Mouse (Mus musculus) hindbrain, embryonic 12.5 days (tissue): ENCODE data around the gene Gm3854. TPM values are rescaled to one million over a fixed set of nuclear protein-coding genes. Genes with fewer than 3 reads are reported as not detected.
"Not testable (repeated sequence)": the region's sequence is repeated elsewhere in the genome, so short reads cannot be mapped to it uniquely, and the experiment has no call there.

Source experiments
- ATAC-seq: fragments of 200-750 bp; cut with Nextera tagmentation; 2 replicates; pipeline ENCODE4 v1.8.0; 2017; ENCODE audit warnings: moderate TSS enrichment; ENCODE audit not compliant: low FRiP score
- H3K27ac ChIP-seq: fragments of 300-500 bp; sonication (generic); 2 replicates; pipeline ENCODE4 v1.5.1; 2016; ENCODE audit warnings: mild to moderate bottlenecking
- H3K27me3 ChIP-seq: fragments of 300-500 bp; sonication (generic); 2 replicates; pipeline ENCODE4 v1.6.1; 2016; ENCODE audit warnings: mild to moderate bottlenecking
- H3K36me3 ChIP-seq: fragments of 300-500 bp; sonication (generic); 2 replicates; pipeline ENCODE4 v1.6.1; 2016; ENCODE audit warnings: mild to moderate bottlenecking
- H3K4me1 ChIP-seq: fragments of 300-500 bp; sonication (generic); 2 replicates; pipeline ENCODE4 v1.6.1; 2016
- H3K4me2 ChIP-seq: fragments of 300-500 bp; sonication (generic); replicated peaks from 2 replicates; pipeline ENCODE4 v1.6.1; 2016; ENCODE audit warnings: mild to moderate bottlenecking
- H3K4me3 ChIP-seq: fragments of 300-500 bp; sonication (generic); 2 replicates; pipeline ENCODE4 v1.5.1; 2016; ENCODE audit warnings: mild to moderate bottlenecking
- H3K9ac ChIP-seq: fragments of 300-500 bp; sonication (generic); 2 replicates; pipeline ENCODE4 v1.6.1; 2016; ENCODE audit warnings: mild to moderate bottlenecking, moderate library complexity
- H3K9me3 ChIP-seq: fragments of 300-500 bp; sonication (generic); replicated peaks from 2 replicates; pipeline ENCODE4 v1.6.1; 2016; ENCODE audit warnings: mild to moderate bottlenecking
- WGBS: fragments of 180-500 bp; shearing (Covaris S2); methylation state at CpG from one replicate; pipeline ENCODE4 v1.1.7; 2016; 5-methylcytosine and 5-hydroxymethylcytosine counted together
- polyA plus RNA-seq: library from polyadenylated mRNA; unstranded; fragments of >200 nt; fragmentation: Nextera tagmentation; extraction: Ambion mirVana; gene quantifications from 2 replicates; pipeline ENCODE4 v1.2.1, GENCODE M21; 2016

Gm3854 gene
- polyA plus RNA-seq, result 4.8 and 5.4 TPM in 2 replicates

DNA sequence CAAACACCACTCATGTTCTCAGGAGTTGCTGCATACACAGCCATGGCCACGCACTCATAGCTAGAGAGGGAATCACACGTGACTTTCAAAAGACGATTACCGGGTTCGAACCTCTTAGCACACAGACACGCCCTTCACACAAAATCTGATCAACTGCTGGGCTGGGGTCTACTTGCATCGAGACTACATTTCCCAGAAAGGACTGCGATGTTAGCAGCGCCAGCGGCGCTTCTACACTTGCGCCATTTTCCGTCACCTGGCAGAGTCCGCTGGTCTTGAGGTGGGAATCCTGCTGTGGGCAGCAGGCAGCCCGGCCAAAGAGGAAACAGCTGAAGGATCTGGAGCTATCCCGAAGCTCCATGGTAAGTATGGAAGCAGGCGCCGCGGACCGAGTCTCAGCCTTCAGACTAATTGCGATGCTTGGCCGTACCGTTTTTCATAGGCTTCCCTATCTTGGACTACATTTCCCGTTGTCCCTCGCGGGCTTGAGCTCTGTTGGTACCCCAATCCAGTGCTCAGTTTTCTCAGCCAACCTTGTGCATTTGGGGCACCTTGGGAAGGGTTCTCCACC, at the start of gene Gm3854:
TSS of gene Gm3854 (plus strand) at position 259 of the 571 bp plus-strand sequence.
- Histone ChIP-seq H3K27ac (peak within 1 kb of the TSS; percentile 84), H3K36me3 (no peaks in the 10 kb centered on the region), H3K4me3 (peak within 1 kb of the TSS; percentile 65), H3K27me3 (no peaks in the 10 kb centered on the region), H3K4me1 (peaks cover 3% of the 10 kb centered on the region; the same call in 1 of the 2 replicates), H3K4me2 (peak within 1 kb of the TSS; percentile 48), H3K9me3 (no peaks in the 10 kb centered on the region), H3K9ac (peak within 1 kb of the TSS; percentile 42)
- WGBS, result under 1% methylated on average over 26 of the region's 26 CpGs
- peak; percentile 94 for ATAC-seq

DNA sequence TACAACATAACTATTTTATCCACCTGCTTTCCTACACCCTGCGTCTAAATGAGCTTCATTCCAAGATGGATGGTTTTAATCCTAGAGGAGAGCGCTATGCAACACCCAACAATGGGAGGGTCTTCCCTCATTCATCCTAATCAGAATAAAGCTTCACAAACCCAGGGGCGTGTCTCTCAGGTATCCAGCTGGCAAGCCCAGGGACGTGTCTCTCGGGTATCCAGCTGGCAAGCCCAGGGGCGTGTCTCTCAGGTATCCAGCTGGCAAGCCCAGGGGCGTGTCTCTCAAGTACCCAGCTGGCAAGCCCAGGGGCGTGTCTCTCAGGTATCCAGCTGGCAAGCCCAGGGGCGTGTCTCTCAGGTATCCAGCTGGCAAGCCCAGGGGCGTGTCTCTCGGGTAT, 42.8 kb upstream of the Gm3854 start:
- H3K9ac ChIP-seq, H3K27ac ChIP-seq, H3K4me2 ChIP-seq, H3K4me3 ChIP-seq, H3K9me3 ChIP-seq, H3K4me1 ChIP-seq, ATAC-seq, H3K27me3 ChIP-seq: not testable (repeated sequence)
- 79% methylated on average over 11 of the region's 11 CpGs for WGBS
- peaks cover 60% of the 10 kb centered on the region for H3K36me3 ChIP-seq

DNA sequence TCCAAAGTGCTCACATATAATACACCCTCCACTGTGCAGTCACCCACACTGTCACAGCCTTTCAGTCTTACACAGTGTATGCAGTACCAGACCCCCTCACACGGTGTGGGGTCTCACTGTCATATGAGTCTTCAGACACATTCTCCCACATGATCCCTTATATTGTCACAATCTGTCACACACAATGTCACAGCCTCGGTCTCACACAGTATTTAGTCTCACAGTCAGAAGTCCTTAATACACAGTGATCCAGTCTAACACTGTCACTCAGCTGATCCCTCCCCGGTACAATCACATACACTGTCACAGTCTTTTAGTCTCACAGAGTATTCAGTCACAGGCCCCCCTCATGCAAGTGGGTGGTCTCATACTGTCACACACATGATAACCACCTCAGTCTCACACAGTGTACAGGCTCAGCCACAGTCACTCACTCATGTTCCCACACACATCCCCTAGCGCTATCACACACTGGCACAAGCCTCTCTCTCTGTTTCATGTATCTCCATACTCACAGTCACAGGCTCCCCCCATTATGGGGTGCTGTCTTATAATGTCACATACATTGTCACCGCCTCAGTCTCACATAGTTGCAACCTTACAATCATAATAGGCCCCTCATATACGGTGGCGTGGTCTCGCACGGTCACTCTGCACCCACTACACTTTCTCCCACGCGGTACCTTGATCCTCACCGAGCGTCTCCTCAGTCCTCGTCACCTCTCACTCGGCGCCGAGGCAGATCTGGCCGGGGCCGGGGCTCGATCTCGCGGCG, 12.9 kb upstream of the Gm3854 start:
- peak overlapping the region; percentile 86 for H3K27ac ChIP-seq
- peak; percentile 86 for ATAC-seq
- no peaks in the 10 kb centered on the region for H3K27me3 ChIP-seq
- H3K4me3 ChIP-seq, result peak overlapping the region; percentile 54
- H3K9me3 ChIP-seq, result no peaks in the 10 kb centered on the region
- peaks cover 14% of the 10 kb centered on the region for H3K36me3 ChIP-seq
- WGBS, result 19% methylated on average over 23 of the region's 23 CpGs
- peak overlapping the region; percentile 72 for H3K9ac ChIP-seq
- H3K4me1 ChIP-seq, result peaks cover 11% of the 10 kb centered on the region; the same call in 1 of the 2 replicates
- H3K4me2 ChIP-seq, result peak overlapping the region; percentile 64

DNA sequence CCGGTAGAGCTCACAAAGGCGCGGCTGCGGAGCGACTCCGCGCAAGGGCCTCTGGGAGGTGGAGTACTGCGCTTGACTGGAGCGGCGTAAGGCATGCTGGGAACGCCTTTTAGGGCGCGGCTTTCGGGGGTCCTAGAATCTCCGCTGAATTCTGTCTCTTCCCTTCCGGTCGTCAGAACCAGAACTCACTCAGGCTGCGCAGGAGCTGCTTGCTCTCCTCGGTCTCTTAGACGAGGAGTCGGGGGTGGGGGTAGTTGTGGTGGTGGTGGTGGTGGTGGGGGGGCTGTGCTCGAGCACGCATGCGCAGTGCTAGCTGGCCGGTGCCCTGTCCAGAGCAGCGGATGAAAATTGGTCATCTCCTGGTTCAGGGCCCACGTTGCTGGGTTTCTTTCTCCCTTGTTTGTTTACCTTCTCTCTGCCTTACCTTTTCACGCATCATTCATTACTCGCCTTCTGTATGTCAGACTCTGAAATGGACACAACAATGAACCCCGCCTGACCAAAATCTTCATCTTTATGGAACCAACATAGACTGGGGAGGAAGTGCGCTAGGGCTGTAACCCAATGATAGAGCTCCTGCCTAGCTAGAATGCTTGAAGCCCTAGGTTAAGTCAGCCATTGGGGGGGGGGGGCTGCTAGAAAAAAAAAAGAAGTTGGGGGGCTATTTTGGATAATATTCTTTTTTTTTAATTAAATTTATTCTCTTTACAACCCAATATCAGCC, 12.2 kb upstream of the Gm3854 start, which contains the start of gene Zfp583:
TSS of gene Zfp583 (minus strand) at position 53 of the 724 bp plus-strand sequence.
- peak within 1 kb of the TSS; percentile 86 for H3K27ac ChIP-seq
- peaks cover 8% of the 10 kb centered on the region; the same call in 1 of the 2 replicates for H3K36me3 ChIP-seq
- H3K4me1 ChIP-seq, result peaks cover 11% of the 10 kb centered on the region; the same call in 1 of the 2 replicates
- no peaks in the 10 kb centered on the region for H3K9me3 ChIP-seq
- H3K4me2 ChIP-seq, result peak within 1 kb of the TSS; percentile 64
- no peaks in the 10 kb centered on the region for H3K27me3 ChIP-seq
- peak within 1 kb of the TSS; percentile 72 for H3K9ac ChIP-seq
- ATAC-seq, result peak; percentile 94
- WGBS, result 4% methylated on average over 31 of the region's 31 CpGs
- H3K4me3 ChIP-seq, result peak within 1 kb of the TSS; percentile 54

DNA sequence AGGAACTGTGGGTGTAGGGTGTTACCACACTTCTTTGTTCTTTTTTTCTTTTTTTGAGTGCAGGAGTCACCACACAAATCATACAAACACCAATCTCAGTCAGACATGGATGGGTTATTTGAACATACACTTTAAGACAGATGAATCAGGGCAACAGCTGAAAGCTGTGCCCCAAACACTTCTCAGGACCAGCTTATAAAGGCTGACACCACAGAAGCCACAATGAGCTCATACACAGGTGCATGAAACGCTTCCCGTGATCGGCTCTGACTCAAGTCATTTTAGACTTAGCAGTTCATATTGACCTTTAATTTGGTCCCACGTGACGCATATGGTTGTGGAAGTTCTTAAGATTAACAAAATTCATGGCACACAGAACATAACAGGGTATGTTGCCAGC, 3.7 kb upstream of the Gm3854 start:
- Histone ChIP-seq H3K4me1 (peaks cover 3% of the 10 kb centered on the region; the same call in 1 of the 2 replicates), H3K9ac (no peak overlapping the region)

DNA sequence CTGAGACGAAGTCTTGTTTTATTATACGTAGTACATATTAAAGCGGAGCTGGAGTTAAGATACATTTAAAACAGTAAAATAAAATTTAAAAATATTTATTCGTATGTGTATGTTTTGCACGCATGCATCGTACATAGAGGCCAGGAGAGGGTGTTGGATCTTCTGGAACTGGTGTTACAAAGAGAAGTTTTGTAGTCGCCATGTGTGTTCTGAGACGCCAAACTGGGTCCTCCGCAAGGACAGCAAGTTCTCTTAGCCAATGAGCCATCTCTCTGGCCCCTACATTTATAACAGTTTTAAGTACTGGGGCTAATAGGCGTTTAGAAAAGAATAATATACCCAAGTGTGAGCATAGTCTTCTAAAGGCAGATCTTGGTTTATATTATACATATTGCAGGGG, 565 bp downstream of the Gm3854 start:
- Histone ChIP-seq H3K36me3 (no peaks in the 10 kb centered on the region), H3K4me1 (peaks cover 3% of the 10 kb centered on the region; the same call in 1 of the 2 replicates), H3K4me2 (peak overlapping the region; percentile 48), H3K9ac (no peak overlapping the region), H3K9me3 (no peaks in the 10 kb centered on the region), H3K27ac (peak overlapping the region; percentile 84; the same call in 1 of the 2 replicates), H3K4me3 (peak overlapping the region; percentile 65), H3K27me3 (no peaks in the 10 kb centered on the region)
- ATAC-seq, result peak; percentile 56
- WGBS, result 33% methylated on average over 10 of the region's 10 CpGs

More for the DNA sequence above, 3.7 kb upstream of the Gm3854 start:
- WGBS, result 80% methylated on average over 5 of the region's 5 CpGs
- H3K27ac ChIP-seq, result no peak overlapping the region
- H3K9me3 ChIP-seq, result no peaks in the 10 kb centered on the region
- H3K27me3 ChIP-seq, result no peaks in the 10 kb centered on the region
- no peak for ATAC-seq
- H3K4me2 ChIP-seq, result no peak overlapping the region
- no peaks in the 10 kb centered on the region for H3K36me3 ChIP-seq
- no peak overlapping the region for H3K4me3 ChIP-seq

DNA sequence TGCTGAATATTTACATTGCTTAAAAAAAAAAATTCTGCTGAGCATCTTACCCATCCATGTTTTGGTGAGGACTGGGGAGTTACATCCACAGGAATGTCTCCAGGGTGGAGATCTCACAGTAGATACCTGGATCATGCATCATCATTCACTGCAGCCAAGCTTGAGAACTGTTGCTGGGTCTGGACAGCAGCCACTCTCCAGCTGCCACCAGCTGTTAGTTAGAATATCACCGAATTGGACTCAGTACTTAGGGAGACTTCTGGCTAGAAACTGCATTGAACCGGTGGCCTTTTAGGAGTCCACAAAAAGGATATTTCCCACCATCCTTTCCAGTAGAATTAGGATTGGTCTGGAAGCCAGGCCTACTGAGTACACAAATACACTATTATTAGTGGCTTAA, 14.6 kb downstream of the Gm3854 start:
- Histone ChIP-seq H3K4me1 (no peaks in the 10 kb centered on the region), H3K9me3 (no peaks in the 10 kb centered on the region), H3K27ac (no peak overlapping the region), H3K9ac (no peak overlapping the region), H3K36me3 (peaks cover 21% of the 10 kb centered on the region), H3K4me2 (no peak overlapping the region), H3K4me3 (no peak overlapping the region), H3K27me3 (no peaks in the 10 kb centered on the region)
- WGBS, result 61% methylated on average over 2 of the region's 2 CpGs
- ATAC-seq, result no peak

DNA sequence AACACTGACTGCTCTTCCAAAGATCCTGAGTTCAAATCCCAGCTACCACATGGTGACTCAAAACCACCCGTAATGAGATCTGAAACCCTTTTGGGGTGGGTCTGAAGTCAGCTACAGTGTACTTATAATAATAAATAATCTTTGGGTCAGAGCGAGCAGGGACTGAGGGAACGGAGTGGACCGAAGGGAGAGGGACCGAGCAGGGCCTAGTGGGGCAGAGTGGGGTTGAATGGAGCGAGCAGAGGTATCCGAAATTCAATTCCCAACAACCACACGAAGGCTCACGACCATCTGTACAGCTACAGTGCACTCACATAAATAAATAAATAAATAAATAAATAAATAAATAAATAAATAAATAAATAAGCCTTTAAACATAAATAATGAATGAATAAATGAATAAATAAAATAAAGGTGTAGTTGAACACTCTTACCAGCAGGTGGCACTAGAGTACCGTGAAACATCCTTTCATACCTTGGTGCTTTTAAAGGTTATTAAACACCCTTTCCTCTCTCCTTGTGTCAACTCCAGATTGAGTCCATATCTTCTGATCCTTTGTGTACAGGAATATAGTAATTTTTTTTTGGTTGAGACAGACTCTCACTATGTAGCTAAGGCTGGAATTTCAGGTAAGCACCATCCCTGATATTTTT, 15.5 kb downstream of the Gm3854 start:
- H3K27ac ChIP-seq, result no peak overlapping the region
- 52% methylated on average over 10 of the region's 10 CpGs for WGBS
- H3K27me3 ChIP-seq, result no peaks in the 10 kb centered on the region
- peaks cover 4% of the 10 kb centered on the region for H3K4me1 ChIP-seq
- peaks cover 12% of the 10 kb centered on the region for H3K36me3 ChIP-seq
- ATAC-seq, result no peak
- no peak overlapping the region for H3K4me2 ChIP-seq
- H3K9me3 ChIP-seq, result no peaks in the 10 kb centered on the region
- no peak overlapping the region for H3K9ac ChIP-seq
- H3K4me3 ChIP-seq, result no peak overlapping the region

DNA sequence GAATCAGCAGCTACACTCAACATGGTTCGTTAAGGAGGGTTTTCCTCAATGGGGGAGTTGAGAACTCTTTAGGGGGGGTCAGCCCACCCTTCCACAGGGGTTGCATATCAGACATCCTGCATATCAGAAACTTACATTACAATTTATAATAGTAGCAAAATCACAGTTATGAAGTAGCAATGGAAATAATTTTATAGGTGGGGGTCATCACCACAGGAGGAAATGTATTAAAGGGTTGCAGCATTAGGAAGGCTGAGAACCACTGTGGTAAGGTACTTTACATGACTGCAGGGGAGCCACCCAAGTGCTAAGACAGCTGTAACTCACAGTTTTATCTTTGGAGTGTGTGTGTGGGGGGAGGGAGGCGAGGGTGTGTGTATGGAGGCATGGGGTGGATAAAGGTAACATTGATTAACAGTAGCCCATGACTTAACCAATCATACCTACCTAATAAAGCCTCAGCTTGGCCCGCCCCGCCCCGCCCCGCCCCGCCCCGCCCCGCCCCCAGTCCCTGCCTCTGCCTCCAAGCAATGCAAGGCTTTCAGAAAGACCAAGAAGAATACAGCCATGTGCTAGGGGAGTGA, 17.0 kb downstream of the Gm3854 start:
- Histone ChIP-seq H3K4me2 (no peak overlapping the region), H3K36me3 (peaks cover 3% of the 10 kb centered on the region; the same call in 1 of the 2 replicates), H3K27me3 (no peaks in the 10 kb centered on the region), H3K9me3 (no peaks in the 10 kb centered on the region), H3K27ac (no peak overlapping the region), H3K4me1 (peaks cover 4% of the 10 kb centered on the region), H3K9ac (no peak overlapping the region), H3K4me3 (no peak overlapping the region)
- ATAC-seq, result no peak
- WGBS, result 13% methylated on average over 9 of the region's 9 CpGs

DNA sequence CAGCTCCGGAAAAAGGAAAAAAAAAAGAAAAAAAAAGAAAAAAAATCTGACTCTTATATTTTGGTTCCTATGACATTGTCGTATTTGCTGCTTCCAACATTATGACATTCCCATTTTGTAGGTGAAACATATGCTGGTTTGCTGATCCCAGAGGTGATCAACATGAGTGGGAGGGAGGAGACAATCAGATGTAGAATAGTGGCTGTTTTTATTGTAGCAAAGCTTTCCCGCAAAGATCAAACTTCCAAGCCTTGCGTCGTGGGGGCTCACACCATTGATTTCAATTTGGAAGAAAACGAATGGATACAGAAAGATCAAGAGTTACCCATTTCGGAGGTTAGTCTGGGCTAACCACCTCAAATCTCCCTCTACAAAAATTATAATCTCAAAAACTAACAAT, 18.2 kb downstream of the Gm3854 start:
- Histone ChIP-seq H3K36me3 (no peaks in the 10 kb centered on the region), H3K9me3 (no peaks in the 10 kb centered on the region), H3K27ac (peak overlapping the region; percentile 93), H3K9ac (peak overlapping the region; percentile 55), H3K27me3 (no peaks in the 10 kb centered on the region), H3K4me3 (peak overlapping the region; percentile 41), H3K4me2 (peak overlapping the region; percentile 58), H3K4me1 (peaks cover 4% of the 10 kb centered on the region)
- no peak for ATAC-seq
- WGBS, result 26% methylated on average over 7 of the region's 7 CpGs

DNA sequence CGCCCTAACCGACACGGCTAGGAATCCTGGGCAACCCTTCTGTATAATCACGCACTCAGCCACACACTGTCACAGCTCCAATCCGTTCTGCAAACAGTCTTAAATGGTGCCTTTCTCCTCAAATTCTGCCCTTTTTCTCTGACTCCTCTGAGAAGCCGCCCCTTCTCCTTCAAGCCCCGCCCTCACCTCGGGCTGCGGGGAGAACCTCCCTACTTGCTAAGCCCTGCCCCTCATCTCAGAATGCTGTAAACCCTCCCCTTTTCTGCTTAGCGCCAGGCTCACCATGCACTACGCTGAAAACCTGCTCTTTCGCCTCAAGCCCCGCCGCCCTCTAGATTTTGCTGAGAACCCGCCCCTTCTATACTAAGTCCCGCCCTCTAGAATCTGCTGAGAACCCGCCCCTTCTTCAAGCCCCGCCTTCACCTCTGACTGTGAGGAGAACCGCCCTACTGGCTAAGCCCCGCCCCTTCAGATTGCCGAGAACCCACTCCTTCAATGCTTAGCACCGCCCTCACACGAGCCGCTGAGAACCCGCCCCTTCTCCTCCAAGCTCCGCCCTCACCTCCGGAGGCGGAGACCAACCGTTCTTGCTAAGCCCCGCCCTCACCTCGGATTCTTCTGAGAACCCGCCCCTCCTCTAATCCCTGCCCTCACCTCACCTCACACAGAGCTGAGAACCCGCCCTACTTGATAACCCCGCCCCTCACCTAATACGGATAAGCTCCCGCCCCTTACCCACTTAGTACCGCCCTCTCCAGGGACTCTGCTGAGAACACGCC, 18.9 kb downstream of the Gm3854 start:
- under 1% methylated on average over 38 of the region's 38 CpGs for WGBS
- H3K4me2 ChIP-seq, result peak overlapping the region; percentile 58

More for the DNA sequence above, 18.9 kb downstream of the Gm3854 start:
- peaks cover 4% of the 10 kb centered on the region for H3K4me1 ChIP-seq
- ATAC-seq, result peak; percentile 95
- H3K9ac ChIP-seq, result peak overlapping the region; percentile 55
- peak overlapping the region; percentile 41 for H3K4me3 ChIP-seq
- no peaks in the 10 kb centered on the region for H3K9me3 ChIP-seq
- H3K27ac ChIP-seq, result peak overlapping the region; percentile 93
- no peaks in the 10 kb centered on the region for H3K36me3 ChIP-seq
- H3K27me3 ChIP-seq, result no peaks in the 10 kb centered on the region
